27 mouse cellular contexts compared by ENCODE assay signal in the genomic region with DNA sequence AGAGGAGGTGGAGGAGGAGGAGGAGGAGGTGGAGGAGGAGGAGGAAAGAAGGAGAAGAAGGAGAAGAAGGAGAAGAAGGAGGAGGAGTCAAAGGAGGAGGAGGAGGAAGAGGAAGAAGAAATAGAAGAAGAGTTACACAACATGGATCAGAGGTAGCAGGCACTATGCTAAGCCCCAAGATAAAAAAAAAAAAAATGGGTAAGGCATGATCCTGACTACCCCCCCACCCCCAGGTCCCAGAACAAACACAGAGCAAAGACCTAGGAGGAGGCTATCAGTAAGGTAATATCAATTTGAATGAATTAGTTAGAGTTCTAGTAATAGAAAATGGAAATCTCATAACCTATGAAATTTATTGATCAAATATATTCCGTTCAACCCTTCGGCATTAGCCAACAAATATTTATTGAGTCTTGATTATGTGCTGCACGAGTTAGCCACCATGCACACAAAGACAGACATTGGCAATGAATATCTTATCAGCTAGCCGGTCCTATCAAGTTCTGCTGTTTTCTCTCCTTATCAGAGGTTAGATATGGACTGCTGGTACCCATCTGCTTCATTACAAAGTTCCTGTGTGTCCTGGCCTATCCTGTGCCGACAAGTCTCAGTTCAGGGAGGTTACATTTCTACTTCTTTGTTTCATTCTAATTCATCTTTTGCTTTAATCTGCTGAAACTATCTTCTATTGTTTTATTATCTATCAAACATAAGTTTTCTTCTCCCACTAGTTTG. TPM values are rescaled to one million over a fixed set of nuclear protein-coding genes. Genes with fewer than 3 reads are reported as not detected.
"Had no signal": no experiment of that assay in that cellular context is flagged by ENCODE, and none has a peak within 500 bp of the region (broad histone marks: within the 10 kb centered on the region; RNA-seq: fewer than 3 reads in every experiment).

No protein-coding gene starts in this region.

- H3K4me2 ChIP-seq: liver, embryonic 15.5 days; lung, embryonic 15.5 days; midbrain, embryonic 11.5 days; midbrain, embryonic 13.5 days; midbrain, embryonic 15.5 days; neural tube, embryonic 12.5 days had no signal

- H3K36me3 ChIP-seq: liver, embryonic 15.5 days; lung, embryonic 15.5 days; midbrain, embryonic 13.5 days; midbrain, embryonic 15.5 days; neural tube, embryonic 12.5 days had no signal

- H3K9ac ChIP-seq: liver, embryonic 15.5 days; liver, postnatal 0 days; lung, embryonic 15.5 days; midbrain, embryonic 13.5 days; midbrain, embryonic 15.5 days; neural tube, embryonic 12.5 days had no signal

- H3K9me3 ChIP-seq: liver, embryonic 15.5 days; lung, embryonic 15.5 days; megakaryocyte, embryonic 14.5 days; midbrain, embryonic 13.5 days; midbrain, embryonic 15.5 days; neural tube, embryonic 12.5 days had no signal

- H3K4me1 ChIP-seq: liver, embryonic 15.5 days; lung, embryonic 15.5 days; midbrain, embryonic 13.5 days; midbrain, embryonic 15.5 days; neural tube, embryonic 12.5 days had no signal

- H3K27me3 ChIP-seq: liver, embryonic 15.5 days; lung, embryonic 15.5 days; midbrain, embryonic 13.5 days; midbrain, embryonic 15.5 days; neural tube, embryonic 12.5 days had no signal

- H3K27ac ChIP-seq: liver, embryonic 15.5 days; lung, embryonic 15.5 days; macrophage; midbrain, embryonic 13.5 days; midbrain, embryonic 15.5 days; neural tube, embryonic 12.5 days had no signal

- ATAC-seq: liver, postnatal 0 days; lung, postnatal 0 days; midbrain, embryonic 13.5 days; midbrain, embryonic 15.5 days had no signal

- H3K4me3 ChIP-seq: liver, embryonic 15.5 days; lung, embryonic 15.5 days; megakaryocyte, embryonic 14.5 days; midbrain, embryonic 13.5 days; midbrain, embryonic 15.5 days; neural tube, embryonic 12.5 days had no signal

- DNase-seq: liver, postnatal 0 days; lung, adult 2 months; lung, postnatal 14 days; lung, postnatal 36 days; right cerebral cortex, postnatal 25 days; right cerebral cortex, postnatal 4 days; thymus, adult 2 months; thymus, postnatal 25 days; thymus, postnatal 4 days had no signal

RNA-seq across cellular contexts. Expression of gene Mmp20, which starts 24.5 kb away (rescaled TPM):
- total RNA-seq: megakaryocyte progenitor cell, adult 5-6 weeks; midbrain, postnatal 0 days; monocyte, adult 5-6 weeks; neutrophil, adult 5-6 weeks had no signal
- polyA plus RNA-seq: liver, embryonic 15.5 days; liver, postnatal 0 days; lung, adult 2 months; lung, embryonic 15.5 days; lung, postnatal 0 days; macrophage; midbrain, embryonic 11.5 days; midbrain, embryonic 13.5 days; midbrain, embryonic 15.5 days; midbrain, postnatal 0 days; neural tube, embryonic 12.5 days; neural tube, embryonic 14.5 days; spleen, adult 2 months; stomach, embryonic 16.5 days; testis, adult 2 months; urinary bladder, adult 2 months had no signal

RNA-seq across cellular contexts. Expression of gene Mmp7, which starts 39.4 kb away (rescaled TPM):
- total RNA-seq: megakaryocyte progenitor cell, adult 5-6 weeks; midbrain, postnatal 0 days; monocyte, adult 5-6 weeks; neutrophil, adult 5-6 weeks had no signal
- polyA plus RNA-seq: liver, embryonic 15.5 days; liver, postnatal 0 days; lung, adult 2 months; lung, embryonic 15.5 days; lung, postnatal 0 days; macrophage; midbrain, embryonic 11.5 days; midbrain, embryonic 13.5 days; midbrain, embryonic 15.5 days; midbrain, postnatal 0 days; neural tube, embryonic 12.5 days; neural tube, embryonic 14.5 days; spleen, adult 2 months; testis, adult 2 months; urinary bladder, adult 2 months had no signal
